Mouse (Mus musculus): ENCODE data around the gene Smim11. TPM values are rescaled to one million over a fixed set of nuclear protein-coding genes. Genes with fewer than 3 reads are reported as not detected.
A peak's percentile ranks its signal among the peaks of the same experiment; 100 is the strongest.

The Smim11 gene
- polyA plus RNA-seq (2015; fragmentation: Nextera tagmentation; extraction: Ambion mirVana): 35.9 and 42.1 TPM in 2 replicates

DNA sequence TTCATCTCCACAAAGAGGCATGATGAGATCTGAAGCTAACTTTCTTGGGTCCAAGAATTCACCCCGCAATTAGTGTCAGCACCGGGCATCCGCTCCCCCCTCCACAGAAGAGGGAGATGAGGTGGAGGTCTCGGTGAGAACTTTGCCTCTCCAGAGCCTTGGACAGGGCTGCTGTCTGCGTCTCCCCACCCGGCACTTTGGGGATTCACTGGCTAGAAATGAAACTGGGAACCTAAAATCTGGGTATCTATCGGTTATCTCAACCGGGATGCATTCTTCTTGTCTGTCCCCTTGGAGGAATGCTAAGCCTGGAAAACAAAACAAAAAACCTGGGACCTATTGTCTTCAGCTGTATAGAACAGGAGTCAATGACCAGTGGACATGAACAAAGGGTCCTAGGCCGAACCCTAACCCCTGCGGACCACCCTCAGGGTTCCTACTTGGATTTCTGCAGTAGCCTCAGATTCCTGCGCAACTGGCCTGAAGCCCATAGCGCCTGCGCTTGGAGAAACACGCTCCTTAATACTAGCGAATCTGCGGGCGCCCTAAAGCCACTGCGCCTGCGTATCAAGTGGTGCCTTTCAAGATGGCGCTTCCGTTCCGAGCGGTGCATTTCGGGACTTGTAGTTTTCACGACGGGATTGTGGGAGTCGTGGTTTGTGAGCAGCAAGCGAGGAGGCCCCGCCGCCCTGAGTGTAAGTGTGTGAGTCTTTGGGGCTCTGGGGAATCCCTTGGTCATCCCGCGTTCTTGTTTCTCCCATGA is at the start of gene Smim11:
TSS of gene Smim11 (plus strand) at position 638 of the 763 bp plus-strand sequence.
- Histone ChIP-seq H3K27me3 (ENCODE audit: control insufficient read depth, insufficient read depth, low read depth, low read length) (no peaks in the 10 kb centered on the region), H3K9me3 (replicated peaks; ENCODE audit: control insufficient read depth, low read length) (no peaks in the 10 kb centered on the region), H3K9ac (ENCODE audit: low read depth, low read length) (peak within 1 kb of the TSS; percentile 70), H3K4me3 (ENCODE audit: low read depth, low read length) (peak within 1 kb of the TSS; percentile 71), H3K4me1 (ENCODE audit: control insufficient read depth, low read depth, low read length) (peaks cover 18% of the 10 kb centered on the region), H3K4me2 (ENCODE audit: low read depth, low read length) (peak within 1 kb of the TSS; percentile 75), H3K27ac (ENCODE audit: low read length) (peak within 1 kb of the TSS; percentile 25; the same call in 1 of the 2 replicates), H3K36me3 (ENCODE audit: control insufficient read depth, insufficient read depth) (no peaks in the 10 kb centered on the region)
- peak; percentile 94 for ATAC-seq (ENCODE audit: low read depth)
- WGBS (ENCODE audit: insufficient replicate concordance): 10% methylated on average over 32 of the region's 32 CpGs

DNA sequence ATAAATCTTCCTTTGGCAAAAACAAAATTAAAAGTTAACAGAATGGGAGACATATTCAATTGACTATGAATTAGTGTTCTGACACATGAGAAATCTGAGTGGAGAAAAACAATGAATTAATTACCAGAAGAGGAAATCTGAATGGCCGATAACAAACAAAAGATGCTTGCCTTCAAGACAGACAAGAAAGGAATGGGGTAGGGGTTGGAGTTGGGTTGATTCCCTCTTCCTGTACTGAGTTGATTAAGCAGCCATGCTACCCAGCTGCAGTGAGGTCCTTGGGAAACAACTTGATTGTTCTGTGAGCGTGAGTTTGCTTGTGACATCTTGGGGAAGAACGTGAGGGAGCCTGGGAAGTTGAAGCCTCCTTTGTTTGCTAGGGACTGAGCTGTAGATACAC is 46.8 kb upstream of the Smim11 start:
- WGBS (ENCODE audit: insufficient replicate concordance): 58% methylated on average over 3 of the region's 3 CpGs
- no peak for ATAC-seq (ENCODE audit: low read depth)

DNA sequence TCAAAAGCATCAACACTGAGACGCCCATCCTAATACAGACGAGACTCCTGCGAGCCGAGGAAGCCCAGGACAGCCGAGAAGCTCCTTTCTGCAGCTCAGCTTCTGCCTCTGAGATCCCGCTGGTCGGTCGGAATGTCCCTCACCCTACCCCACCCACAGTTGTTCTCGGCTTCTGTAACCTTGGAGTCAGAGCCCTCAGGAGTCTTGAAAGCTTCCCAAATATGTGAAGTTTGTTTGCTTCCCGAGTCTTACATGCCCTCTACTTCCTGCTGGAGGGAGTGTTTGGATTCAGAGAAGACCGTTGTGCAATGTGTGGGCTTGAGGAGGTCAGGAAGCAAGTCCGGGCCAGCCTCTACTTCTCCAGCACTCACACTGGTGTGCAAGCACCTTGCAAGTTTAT is 33.2 kb upstream of the Smim11 start:
- H3K4me1 ChIP-seq (ENCODE audit: control insufficient read depth, low read depth, low read length): no peaks in the 10 kb centered on the region
- H3K27ac ChIP-seq (ENCODE audit: low read length): no peak overlapping the region
- no peaks in the 10 kb centered on the region for H3K36me3 ChIP-seq (ENCODE audit: control insufficient read depth, insufficient read depth)
- no peak overlapping the region for H3K4me3 ChIP-seq (ENCODE audit: low read depth, low read length)
- H3K27me3 ChIP-seq (ENCODE audit: control insufficient read depth, insufficient read depth, low read depth, low read length): no peaks in the 10 kb centered on the region
- 53% methylated on average over 12 of the region's 12 CpGs for WGBS (ENCODE audit: insufficient replicate concordance)
- H3K9ac ChIP-seq (ENCODE audit: low read depth, low read length): no peak overlapping the region
- no peak overlapping the region for H3K4me2 ChIP-seq (ENCODE audit: low read depth, low read length)
- H3K9me3 ChIP-seq (replicated peaks; ENCODE audit: control insufficient read depth, low read length): no peaks in the 10 kb centered on the region
- ATAC-seq (ENCODE audit: low read depth): no peak

More for the DNA sequence above, 46.8 kb upstream of the Smim11 start:
- Histone ChIP-seq H3K36me3 (ENCODE audit: control insufficient read depth, insufficient read depth) (no peaks in the 10 kb centered on the region), H3K9me3 (replicated peaks; ENCODE audit: control insufficient read depth, low read length) (no peaks in the 10 kb centered on the region), H3K4me1 (ENCODE audit: control insufficient read depth, low read depth, low read length) (no peaks in the 10 kb centered on the region), H3K27ac (ENCODE audit: low read length) (no peak overlapping the region), H3K9ac (ENCODE audit: low read depth, low read length) (no peak overlapping the region), H3K27me3 (ENCODE audit: control insufficient read depth, insufficient read depth, low read depth, low read length) (no peaks in the 10 kb centered on the region), H3K4me3 (ENCODE audit: low read depth, low read length) (no peak overlapping the region), H3K4me2 (ENCODE audit: low read depth, low read length) (no peak overlapping the region)

DNA sequence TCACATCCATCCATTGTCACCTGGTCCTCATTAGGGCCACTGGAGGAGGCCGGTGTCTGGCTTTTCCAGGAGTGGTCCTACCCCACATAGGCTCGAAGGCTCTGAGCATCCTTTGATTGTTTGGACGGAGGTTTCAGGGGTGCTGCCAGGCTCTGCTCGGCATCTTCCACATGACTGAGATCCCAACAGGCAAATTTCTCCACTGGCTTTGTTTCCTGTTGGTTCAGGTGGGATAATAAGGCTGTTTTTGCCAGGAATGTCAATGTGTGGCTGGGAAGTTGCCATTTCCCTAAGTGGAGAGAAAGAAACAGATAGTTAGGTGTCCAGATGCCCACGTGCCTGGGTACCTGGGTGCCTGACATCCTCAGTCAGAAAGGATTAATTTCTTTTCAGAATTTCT is 26.6 kb upstream of the Smim11 start:
- no peak overlapping the region for H3K9ac ChIP-seq (ENCODE audit: low read depth, low read length)
- no peak for ATAC-seq (ENCODE audit: low read depth)
- H3K9me3 ChIP-seq (replicated peaks; ENCODE audit: control insufficient read depth, low read length): no peaks in the 10 kb centered on the region
- H3K4me2 ChIP-seq (ENCODE audit: low read depth, low read length): no peak overlapping the region
- no peak overlapping the region for H3K27ac ChIP-seq (ENCODE audit: low read length)
- H3K4me1 ChIP-seq (ENCODE audit: control insufficient read depth, low read depth, low read length): no peaks in the 10 kb centered on the region
- H3K4me3 ChIP-seq (ENCODE audit: low read depth, low read length): no peak overlapping the region
- no peaks in the 10 kb centered on the region for H3K36me3 ChIP-seq (ENCODE audit: control insufficient read depth, insufficient read depth)
- no peaks in the 10 kb centered on the region for H3K27me3 ChIP-seq (ENCODE audit: control insufficient read depth, insufficient read depth, low read depth, low read length)
- WGBS (ENCODE audit: insufficient replicate concordance): 60% methylated on average over 5 of the region's 5 CpGs

DNA sequence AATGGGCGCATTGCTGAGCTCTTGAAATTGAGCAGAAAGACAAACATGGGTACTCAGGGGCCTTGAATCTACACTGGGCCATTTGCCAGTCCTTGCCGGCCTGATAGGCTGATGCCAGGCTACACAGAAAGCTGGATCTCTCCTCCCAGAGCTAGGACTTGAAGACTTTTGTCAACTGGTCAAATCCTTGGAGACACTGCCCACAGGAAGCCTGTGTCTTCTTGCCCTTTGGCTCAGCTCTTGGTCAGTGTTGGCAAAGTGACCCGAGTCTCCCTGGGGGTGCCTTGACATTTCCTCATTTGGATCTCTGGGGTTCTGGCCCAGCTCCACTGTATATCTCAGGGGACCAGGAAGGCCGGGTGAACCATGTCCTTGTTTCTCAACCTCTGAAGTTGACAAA is 25.6 kb upstream of the Smim11 start:
- Histone ChIP-seq H3K4me2 (ENCODE audit: low read depth, low read length) (no peak overlapping the region), H3K9ac (ENCODE audit: low read depth, low read length) (no peak overlapping the region), H3K27me3 (ENCODE audit: control insufficient read depth, insufficient read depth, low read depth, low read length) (no peaks in the 10 kb centered on the region), H3K4me3 (ENCODE audit: low read depth, low read length) (no peak overlapping the region), H3K9me3 (replicated peaks; ENCODE audit: control insufficient read depth, low read length) (no peaks in the 10 kb centered on the region), H3K4me1 (ENCODE audit: control insufficient read depth, low read depth, low read length) (no peaks in the 10 kb centered on the region), H3K36me3 (ENCODE audit: control insufficient read depth, insufficient read depth) (no peaks in the 10 kb centered on the region), H3K27ac (ENCODE audit: low read length) (no peak overlapping the region)
- 46% methylated on average over 4 of the region's 4 CpGs for WGBS (ENCODE audit: insufficient replicate concordance)
- no peak for ATAC-seq (ENCODE audit: low read depth)

DNA sequence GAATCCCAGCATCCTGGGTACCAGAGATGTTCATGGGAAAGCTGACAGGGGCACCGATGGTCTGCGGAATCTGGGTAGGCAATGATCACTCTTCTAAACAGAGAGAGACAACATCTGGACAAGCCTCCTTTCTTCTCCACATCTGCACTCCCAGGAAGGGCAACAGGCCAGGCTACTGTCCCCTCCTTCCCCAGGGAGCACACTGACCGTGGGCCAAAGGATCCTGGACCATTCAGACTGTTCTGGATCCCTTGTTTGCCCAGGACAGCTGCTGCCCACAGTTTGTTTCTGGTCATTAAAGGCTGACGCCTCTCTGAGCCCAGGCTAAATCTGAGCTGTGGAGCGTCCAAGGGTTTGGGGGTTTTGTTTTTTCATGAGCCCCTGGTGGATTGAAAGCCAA is 18.4 kb upstream of the Smim11 start:
- no peak overlapping the region for H3K4me2 ChIP-seq (ENCODE audit: low read depth, low read length)

DNA sequence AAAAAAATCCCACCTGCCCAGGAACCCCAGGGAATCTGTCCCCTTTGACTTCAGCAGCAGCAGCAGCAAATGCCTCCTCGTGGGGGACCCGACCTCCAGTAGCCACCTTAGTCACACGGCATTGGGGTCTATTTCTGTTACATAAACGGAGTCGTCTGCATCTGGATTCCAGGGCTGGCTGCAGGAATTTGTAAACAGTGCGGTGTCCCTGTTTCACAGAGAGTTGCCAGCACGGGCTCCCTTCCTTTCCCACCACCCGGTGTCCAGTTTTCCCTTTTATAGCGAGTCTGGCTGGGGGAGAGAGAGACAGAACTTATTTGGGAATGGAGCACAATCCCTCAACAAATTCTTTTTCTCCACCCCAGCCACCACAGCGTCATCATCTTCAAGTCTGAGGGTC is 16.0 kb upstream of the Smim11 start:
- H3K27ac ChIP-seq (ENCODE audit: low read length): no peak overlapping the region
- 26% methylated on average over 10 of the region's 10 CpGs for WGBS (ENCODE audit: insufficient replicate concordance)
- no peak overlapping the region for H3K4me2 ChIP-seq (ENCODE audit: low read depth, low read length)
- no peaks in the 10 kb centered on the region; the same call in 1 of the 2 replicates for H3K27me3 ChIP-seq (ENCODE audit: control insufficient read depth, insufficient read depth, low read depth, low read length)
- H3K4me3 ChIP-seq (ENCODE audit: low read depth, low read length): no peak overlapping the region
- no peaks in the 10 kb centered on the region for H3K4me1 ChIP-seq (ENCODE audit: control insufficient read depth, low read depth, low read length)
- H3K9ac ChIP-seq (ENCODE audit: low read depth, low read length): no peak overlapping the region
- no peaks in the 10 kb centered on the region for H3K36me3 ChIP-seq (ENCODE audit: control insufficient read depth, insufficient read depth)
- no peak for ATAC-seq (ENCODE audit: low read depth)
- no peaks in the 10 kb centered on the region for H3K9me3 ChIP-seq (replicated peaks; ENCODE audit: control insufficient read depth, low read length)

More for the DNA sequence above, 18.4 kb upstream of the Smim11 start:
- H3K9ac ChIP-seq (ENCODE audit: low read depth, low read length): no peak overlapping the region
- no peak overlapping the region for H3K4me3 ChIP-seq (ENCODE audit: low read depth, low read length)
- no peaks in the 10 kb centered on the region for H3K9me3 ChIP-seq (replicated peaks; ENCODE audit: control insufficient read depth, low read length)
- H3K27me3 ChIP-seq (ENCODE audit: control insufficient read depth, insufficient read depth, low read depth, low read length): no peaks in the 10 kb centered on the region; the same call in 1 of the 2 replicates
- no peak overlapping the region for H3K27ac ChIP-seq (ENCODE audit: low read length)
- H3K4me1 ChIP-seq (ENCODE audit: control insufficient read depth, low read depth, low read length): no peaks in the 10 kb centered on the region
- WGBS (ENCODE audit: insufficient replicate concordance): 66% methylated on average over 5 of the region's 5 CpGs
- no peaks in the 10 kb centered on the region for H3K36me3 ChIP-seq (ENCODE audit: control insufficient read depth, insufficient read depth)
- no peak for ATAC-seq (ENCODE audit: low read depth)

DNA sequence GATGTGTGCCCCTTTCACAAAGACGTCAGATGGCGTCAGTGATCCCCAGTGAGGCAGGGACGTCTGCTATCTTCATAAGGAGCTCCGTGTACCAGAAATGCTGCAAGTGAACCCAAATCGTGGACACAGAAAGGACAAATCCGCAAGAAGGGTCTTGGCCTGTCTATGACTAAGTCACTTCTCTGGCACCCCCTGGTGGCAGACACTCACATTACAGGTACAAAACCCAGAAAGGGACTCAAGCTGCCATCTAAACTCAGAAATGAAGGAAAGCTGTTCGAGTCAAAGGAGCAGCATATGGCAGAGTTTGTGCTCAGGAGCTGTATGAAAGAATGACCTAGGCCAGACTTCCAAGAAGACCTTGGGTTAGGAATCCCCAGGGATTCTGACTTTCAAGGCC is 14.5 kb upstream of the Smim11 start:
- H3K36me3 ChIP-seq (ENCODE audit: control insufficient read depth, insufficient read depth): no peaks in the 10 kb centered on the region
- no peak overlapping the region for H3K27ac ChIP-seq (ENCODE audit: low read length)
- H3K9ac ChIP-seq (ENCODE audit: low read depth, low read length): no peak overlapping the region
- H3K4me1 ChIP-seq (ENCODE audit: control insufficient read depth, low read depth, low read length): no peaks in the 10 kb centered on the region
- no peaks in the 10 kb centered on the region for H3K9me3 ChIP-seq (replicated peaks; ENCODE audit: control insufficient read depth, low read length)
- no peak for ATAC-seq (ENCODE audit: low read depth)
- H3K4me2 ChIP-seq (ENCODE audit: low read depth, low read length): no peak overlapping the region
- no peak overlapping the region for H3K4me3 ChIP-seq (ENCODE audit: low read depth, low read length)
- no peaks in the 10 kb centered on the region; the same call in 1 of the 2 replicates for H3K27me3 ChIP-seq (ENCODE audit: control insufficient read depth, insufficient read depth, low read depth, low read length)
- 11% methylated on average over 7 of the region's 7 CpGs for WGBS (ENCODE audit: insufficient replicate concordance)

DNA sequence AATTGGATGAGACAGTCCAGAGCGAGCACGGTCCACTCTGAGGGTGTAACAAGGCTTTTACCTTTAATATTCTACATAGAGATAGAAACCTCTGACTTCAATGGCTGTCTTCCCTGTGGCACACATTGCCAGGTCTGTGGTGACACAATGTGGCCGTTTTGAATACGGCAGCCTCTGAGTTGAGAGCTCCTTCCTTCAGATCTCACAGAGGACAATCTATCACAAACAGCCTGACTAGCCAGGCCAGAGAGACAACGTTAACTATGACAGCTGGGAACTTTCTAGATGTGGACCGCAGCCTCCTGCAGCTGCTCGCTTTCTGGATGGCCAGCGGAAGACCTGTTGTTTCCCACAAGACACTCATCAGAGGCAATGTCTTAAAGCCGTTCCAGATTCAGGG is 12.3 kb upstream of the Smim11 start:
- H3K36me3 ChIP-seq (ENCODE audit: control insufficient read depth, insufficient read depth): no peaks in the 10 kb centered on the region
- no peak overlapping the region for H3K27ac ChIP-seq (ENCODE audit: low read length)
- H3K4me3 ChIP-seq (ENCODE audit: low read depth, low read length): no peak overlapping the region
- WGBS (ENCODE audit: insufficient replicate concordance): 68% methylated on average over 9 of the region's 9 CpGs
- H3K27me3 ChIP-seq (ENCODE audit: control insufficient read depth, insufficient read depth, low read depth, low read length): no peaks in the 10 kb centered on the region; the same call in 1 of the 2 replicates
- H3K9me3 ChIP-seq (replicated peaks; ENCODE audit: control insufficient read depth, low read length): no peaks in the 10 kb centered on the region
- ATAC-seq (ENCODE audit: low read depth): no peak
- no peak overlapping the region for H3K9ac ChIP-seq (ENCODE audit: low read depth, low read length)
- no peaks in the 10 kb centered on the region for H3K4me1 ChIP-seq (ENCODE audit: control insufficient read depth, low read depth, low read length)
- no peak overlapping the region for H3K4me2 ChIP-seq (ENCODE audit: low read depth, low read length)

All from liver, embryonic 16.5 days (tissue).